Mouse (Mus musculus): ENCODE measurements around the gene Whamm. TPM values are rescaled to one million over a fixed set of nuclear protein-coding genes. Genes with fewer than 3 reads are reported as not detected.

The Whamm gene
- total and polyA plus RNA-seq, 3 experiments = 5.4 to 13.3 (median 13.3) TPM

DNA sequence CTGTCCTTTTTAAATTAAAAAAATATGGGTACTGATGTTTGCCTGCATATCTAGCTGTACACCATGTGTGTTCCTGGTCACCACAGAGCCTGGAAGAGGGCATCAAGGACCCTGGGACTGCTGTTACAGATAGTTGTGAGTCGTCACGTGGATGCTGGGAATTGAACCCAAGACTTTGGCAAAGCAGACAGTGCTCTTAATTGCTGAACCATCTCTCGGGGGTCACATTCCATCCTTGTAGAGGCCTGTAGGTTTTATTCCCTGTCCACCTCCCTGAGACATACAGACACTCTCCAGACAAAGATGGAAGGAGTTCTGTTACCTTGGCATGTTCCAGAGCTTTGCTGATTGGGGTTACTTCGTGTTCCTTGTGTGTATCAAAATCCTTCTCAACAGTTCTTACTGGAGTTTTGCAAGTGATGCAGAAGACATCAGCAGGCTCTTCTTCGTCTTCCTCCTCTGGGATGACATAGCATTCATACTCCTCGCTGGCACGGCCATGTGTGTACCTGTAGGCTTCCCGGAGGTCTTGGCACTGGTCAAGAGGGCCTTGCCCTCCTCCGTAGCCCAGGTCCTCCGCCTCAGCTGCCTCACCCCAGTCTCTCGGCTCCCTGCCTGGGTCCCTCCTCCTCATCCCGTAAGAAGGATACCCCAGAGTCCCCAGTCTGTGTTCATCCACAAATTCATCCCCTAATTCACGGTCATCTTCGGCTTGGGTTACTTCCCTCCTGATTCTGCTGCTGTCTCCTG, 11.7 kb upstream of the Whamm start:
- Histone ChIP-seq H3K27ac (ENCODE audit: insufficient read depth, low read depth) (no peak overlapping the region), H3K9ac (ENCODE audit: insufficient read depth, low read depth) (no peak overlapping the region), H3K36me3 (replicated peaks in 1 of 2; ENCODE audit: control insufficient read depth in 1 of 2, insufficient read depth in 1 of 2, low read length in 1 of 2) (no peaks in the 10 kb centered on the region), H3K4me2 (ENCODE audit: insufficient read depth, low read depth, poor library complexity, severe bottlenecking) (no peak overlapping the region), H3K4me3 (replicated peaks in 1 of 3; ENCODE audit: low read depth in 2 of 3, low read length in 2 of 3, poor library complexity in 1 of 3) (no peak overlapping the region), H3K4me1 (ENCODE audit: control insufficient read depth in 1 of 2, insufficient read depth in 2 of 2) (no peaks in the 10 kb centered on the region), H3K9me3 (replicated peaks; ENCODE audit: low read length) (no peaks in the 10 kb centered on the region), H3K27me3 (replicated peaks) (no peaks in the 10 kb centered on the region), H3K79me2 (replicated peaks; ENCODE audit: control insufficient read depth, extremely low read depth, insufficient read depth, poor library complexity, severe bottlenecking) (no peaks in the 10 kb centered on the region)
- in situ Hi-C loops (cut with MboI; ENCODE audit: low pct_ligation_motif_present, low pct_unique_long_range_greater_than_20kb, low sequenced_read_pairs) = no loop called here
- TF ChIP-seq USF2 (conservative IDR thresholded peaks at IDR 0.05; ENCODE audit: low read depth, low read length) = no peak
- no peak for TF ChIP-seq MAX (IDR thresholded peaks at IDR 0.05; ENCODE audit: low read length)
- no peak for TF ChIP-seq JUND (conservative IDR thresholded peaks at IDR 0.05; ENCODE audit: low read depth, low read length)
- DNase-seq (ENCODE audit: extremely low read depth) = no peak
- dilution Hi-C loops (cut with MboI; ENCODE audit: extremely low pct_ligation_motif_present, extremely low pct_unique_long_range_greater_than_20kb, low sequenced_read_pairs) = no loop called here

DNA sequence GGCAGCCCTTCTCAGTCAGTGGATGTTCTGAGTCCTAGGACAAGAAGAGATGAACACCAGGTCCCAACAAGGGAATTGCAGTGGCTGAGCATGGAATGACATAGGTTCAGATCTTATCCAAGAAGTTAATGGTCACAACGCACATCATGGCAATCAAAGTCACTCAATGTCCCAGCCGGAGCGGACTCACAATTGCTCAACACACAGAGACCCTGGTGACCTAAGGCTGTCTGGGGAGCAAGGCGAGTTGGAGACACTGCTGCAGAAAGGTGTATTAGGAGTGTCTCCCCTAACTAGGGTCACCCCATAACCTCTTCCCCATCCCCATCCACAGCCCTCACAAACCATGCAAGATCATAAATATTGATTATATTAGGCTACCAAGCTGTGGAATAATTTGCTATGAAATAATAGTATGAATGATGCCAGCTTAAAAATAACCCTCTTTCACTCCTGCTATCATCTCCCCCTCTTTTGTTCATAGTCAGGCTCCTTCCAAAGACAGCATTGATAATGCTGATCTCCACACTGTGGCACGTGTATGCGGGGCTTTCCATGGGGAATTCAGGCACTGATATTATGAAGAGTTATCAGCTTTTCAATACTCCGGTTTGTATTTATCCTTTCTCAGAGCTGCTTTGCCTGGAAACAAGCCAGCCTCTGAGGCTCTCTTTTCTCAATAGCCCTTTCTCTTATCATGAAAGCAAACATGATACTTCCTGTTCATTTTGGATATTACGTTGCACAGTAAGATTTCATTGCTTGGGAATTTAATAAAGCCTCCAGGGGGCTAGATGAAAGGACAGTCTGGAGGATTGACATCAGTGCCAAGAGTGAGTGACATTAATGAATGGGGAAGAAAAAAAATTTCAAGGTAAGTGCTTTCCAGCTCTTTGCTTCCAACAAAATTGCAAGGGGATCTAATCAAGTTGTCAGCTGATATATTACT, 10.7 kb upstream of the Whamm start:
- Histone ChIP-seq H3K9ac (ENCODE audit: insufficient read depth, low read depth) (no peak overlapping the region), H3K4me2 (ENCODE audit: insufficient read depth, low read depth, poor library complexity, severe bottlenecking) (no peak overlapping the region), H3K4me1 (ENCODE audit: control insufficient read depth in 1 of 2, insufficient read depth in 2 of 2) (no peaks in the 10 kb centered on the region), H3K27me3 (replicated peaks) (peaks cover 1% of the 10 kb centered on the region), H3K9me3 (replicated peaks; ENCODE audit: low read length) (no peaks in the 10 kb centered on the region), H3K36me3 (replicated peaks in 1 of 2; ENCODE audit: control insufficient read depth in 1 of 2, insufficient read depth in 1 of 2, low read length in 1 of 2) (no peaks in the 10 kb centered on the region), H3K79me2 (replicated peaks; ENCODE audit: control insufficient read depth, extremely low read depth, insufficient read depth, poor library complexity, severe bottlenecking) (no peaks in the 10 kb centered on the region), H3K27ac (ENCODE audit: insufficient read depth, low read depth) (no peak overlapping the region), H3K4me3 (replicated peaks in 1 of 3; ENCODE audit: low read depth in 2 of 3, low read length in 2 of 3, poor library complexity in 1 of 3) (no peak overlapping the region)
- in situ Hi-C loops (cut with MboI; ENCODE audit: low pct_ligation_motif_present, low pct_unique_long_range_greater_than_20kb, low sequenced_read_pairs) = no loop called here
- dilution Hi-C loops (cut with MboI; ENCODE audit: extremely low pct_ligation_motif_present, extremely low pct_unique_long_range_greater_than_20kb, low sequenced_read_pairs) = no loop called here
- no peak for DNase-seq (ENCODE audit: extremely low read depth)
- TF ChIP-seq E2F4 (IDR thresholded peaks at IDR 0.05; ENCODE audit: insufficient replicate concordance, low read depth, low read length) = no peak
- TF ChIP-seq HCFC1 (IDR thresholded peaks at IDR 0.05; ENCODE audit: low read depth, low read length) = no peak
- TF ChIP-seq TBP (conservative IDR thresholded peaks at IDR 0.05; ENCODE audit: low read depth, low read length) = no peak
- TF ChIP-seq MEF2A (IDR thresholded peaks at IDR 0.05; ENCODE audit: borderline replicate concordance, low read depth, low read length) = no peak
- no peak for TF ChIP-seq NELFE (IDR thresholded peaks at IDR 0.05; ENCODE audit: low read depth, low read length)
- no peak for TF ChIP-seq ZMIZ1 (IDR thresholded peaks at IDR 0.05; ENCODE audit: low read depth, low read length)
- no peak for TF ChIP-seq JUND (conservative IDR thresholded peaks at IDR 0.05; ENCODE audit: low read depth, low read length)
- no peak for TF ChIP-seq ELF1 (IDR thresholded peaks at IDR 0.05; ENCODE audit: low read depth, low read length)
- TF ChIP-seq PAX5 (IDR thresholded peaks at IDR 0.05; ENCODE audit: low read length) = no peak
- no peak for TF ChIP-seq UBTF (IDR thresholded peaks at IDR 0.05; ENCODE audit: low read depth, low read length)
- TF ChIP-seq EP300 (IDR thresholded peaks at IDR 0.05; ENCODE audit: low read length) = no peak

Data from CH12.LX (cell line).